Mouse (Mus musculus) ES-CJ7 (cell line): Measurements from ENCODE around the gene Efna1.

ENCODE experiments used
- DNase-seq: peaks from one replicate; pipeline ENCODE4 v3.0.0; 2011; ENCODE audit warnings: low read depth, low spot score

Efna1 gene

DNA sequence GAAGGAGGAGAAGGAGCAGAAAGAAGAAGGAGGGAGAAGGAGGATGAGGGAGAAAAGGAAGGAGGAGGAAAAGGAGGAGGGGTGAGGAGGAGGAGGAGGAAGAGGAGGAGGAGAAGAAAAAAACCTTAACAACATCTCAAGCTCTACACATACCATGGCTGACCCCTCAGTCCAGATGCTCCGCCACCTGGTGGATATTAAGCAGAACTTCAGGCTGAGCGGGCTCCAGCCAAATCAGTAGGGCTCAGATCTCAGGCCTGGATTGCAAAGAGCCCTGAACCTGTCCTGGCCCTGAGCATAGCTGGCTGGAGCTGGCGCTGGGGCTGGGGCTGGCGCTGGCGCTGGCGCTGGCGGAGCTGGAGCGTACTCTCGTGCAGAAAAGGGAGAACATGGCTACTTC lies 27.1 kb upstream of the Efna1 start:
- DNase-seq = peak; percentile 91

DNA sequence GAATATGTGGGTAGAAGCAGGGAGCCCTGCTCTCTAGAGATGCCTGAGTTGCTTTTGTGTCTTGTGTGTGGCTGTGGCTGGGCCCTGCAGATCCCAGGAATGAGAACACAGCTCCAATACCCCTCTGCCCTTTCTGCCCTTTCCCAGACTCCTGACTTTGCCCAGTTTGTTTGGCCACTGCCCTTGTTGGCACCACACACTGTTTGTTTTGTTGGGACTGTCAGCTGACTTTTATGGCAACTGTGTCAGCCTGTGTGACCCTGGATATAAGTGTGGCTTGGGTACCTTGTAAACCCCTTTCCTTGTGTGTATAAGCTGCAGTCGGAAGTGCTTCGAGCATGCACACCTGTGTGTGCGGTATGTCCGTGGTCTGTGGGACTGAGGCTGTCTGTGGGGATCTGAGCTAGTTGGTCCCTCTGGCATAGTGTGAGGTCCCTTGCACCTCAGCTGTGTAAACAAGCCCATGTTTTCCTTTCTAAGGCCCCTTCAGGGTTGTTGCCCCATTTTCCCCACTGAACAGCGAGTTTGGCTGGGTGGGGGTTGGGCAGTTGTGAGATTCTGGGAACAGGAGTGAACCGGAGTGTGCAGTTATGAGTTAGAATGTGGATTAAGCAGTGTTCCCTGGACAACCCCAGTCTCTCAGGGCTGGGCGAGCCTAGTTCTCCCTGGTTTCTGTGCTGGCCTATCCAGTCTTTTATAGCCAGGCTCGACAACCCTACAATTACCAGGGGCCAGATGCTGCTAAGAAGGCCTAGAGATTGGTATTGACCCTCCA lies 24.8 kb upstream of the Efna1 start:
- no peak for DNase-seq

DNA sequence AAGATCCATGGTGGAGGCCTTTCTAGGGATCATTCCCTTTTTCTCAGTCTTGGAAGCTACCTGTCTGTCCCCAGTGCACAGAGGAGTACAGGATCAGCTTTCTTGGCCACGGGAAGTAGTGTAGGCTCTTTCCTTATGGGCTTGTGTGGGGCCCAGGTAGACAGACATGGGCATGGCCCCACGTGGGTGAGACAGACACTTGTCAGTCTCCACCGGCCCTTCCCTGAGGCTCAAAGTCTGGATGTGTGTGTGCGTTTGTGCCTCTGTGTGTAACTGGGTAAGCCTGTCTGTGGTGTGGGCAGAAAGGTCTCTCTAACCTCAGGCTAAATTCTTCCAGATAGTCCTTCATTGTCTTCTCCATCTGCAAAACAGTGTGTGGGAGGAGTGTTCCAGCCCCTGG lies 24.2 kb upstream of the Efna1 start:
- no peak for DNase-seq

DNA sequence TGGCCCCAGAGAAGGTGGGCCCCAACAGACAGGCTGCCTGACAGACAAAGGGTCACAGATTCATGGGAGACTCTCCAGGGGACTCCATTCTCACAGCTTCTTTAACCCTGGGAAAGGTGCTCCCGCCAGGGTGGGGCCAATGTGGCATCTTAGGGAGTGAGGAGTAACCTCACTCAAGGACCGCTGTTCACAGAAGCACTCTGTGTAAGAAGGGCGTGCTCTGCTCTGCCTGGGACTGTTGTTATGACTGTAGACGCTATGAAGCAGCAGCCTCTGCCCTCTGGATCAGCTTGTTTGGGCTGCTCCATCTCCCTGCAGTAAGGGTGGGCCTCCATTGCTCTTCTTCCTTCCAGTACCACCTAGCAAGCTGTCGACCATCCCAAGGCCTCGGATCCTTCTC lies 23.5 kb upstream of the Efna1 start:
- DNase-seq = no peak

DNA sequence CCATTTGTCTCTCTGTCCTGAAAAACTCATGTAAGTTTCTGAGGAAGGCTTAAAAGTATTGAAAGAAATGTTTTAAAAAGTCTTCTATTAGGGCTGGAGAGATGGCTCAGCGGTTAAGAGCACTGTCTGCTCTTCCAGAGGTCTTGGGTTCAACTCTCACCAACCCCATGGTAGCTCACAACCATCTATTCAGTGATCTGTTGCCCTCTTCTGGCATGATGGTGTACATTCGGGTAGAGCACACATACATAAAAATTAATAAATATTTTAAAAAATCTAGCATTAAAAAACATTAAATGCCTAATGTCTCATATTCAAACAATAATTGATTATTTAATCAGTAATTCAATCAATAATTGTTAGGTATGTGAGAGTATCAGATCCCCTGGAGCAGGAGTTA lies 19.6 kb upstream of the Efna1 start:
- DNase-seq = no peak

DNA sequence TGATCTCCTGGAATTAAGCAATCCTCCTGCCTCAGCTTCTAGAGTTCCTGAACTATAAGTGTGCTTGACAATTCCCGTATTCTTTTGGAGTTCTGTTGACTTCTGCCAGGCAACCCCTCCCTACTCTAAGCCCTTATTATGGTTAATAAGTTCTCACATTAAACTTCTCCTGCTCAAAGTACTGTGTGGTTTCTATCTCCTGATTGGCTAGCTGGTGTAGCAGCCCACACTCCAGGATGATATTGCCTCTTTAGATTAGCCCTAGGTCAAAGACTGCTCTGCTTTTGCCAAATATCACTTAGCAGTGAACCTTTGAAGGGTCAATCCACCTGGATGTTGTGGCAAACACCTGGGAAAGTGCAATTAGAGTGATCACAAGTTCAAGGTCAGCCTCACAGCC lies 19.1 kb upstream of the Efna1 start:
- DNase-seq = no peak

DNA sequence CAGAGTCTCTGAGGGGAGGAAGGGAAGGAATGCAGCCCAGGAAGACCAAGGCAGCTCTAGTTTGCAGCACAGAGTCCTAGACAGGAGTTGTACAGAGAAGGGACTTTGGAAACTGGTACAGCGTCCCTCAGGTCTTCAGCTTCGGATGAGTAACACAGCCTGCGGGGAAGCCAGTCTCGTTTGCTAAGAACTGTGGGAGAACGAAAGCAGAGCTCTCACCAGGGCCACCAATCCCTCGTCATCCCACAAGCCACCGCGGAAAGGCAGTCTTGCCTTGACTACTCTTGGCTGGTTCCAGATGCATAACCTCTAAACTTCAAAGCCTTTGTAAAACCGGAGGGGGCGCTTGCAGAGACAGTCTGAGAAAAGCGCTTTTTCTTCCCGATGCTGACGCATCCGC lies 18.6 kb upstream of the Efna1 start:
- DNase-seq = peak; percentile 78

DNA sequence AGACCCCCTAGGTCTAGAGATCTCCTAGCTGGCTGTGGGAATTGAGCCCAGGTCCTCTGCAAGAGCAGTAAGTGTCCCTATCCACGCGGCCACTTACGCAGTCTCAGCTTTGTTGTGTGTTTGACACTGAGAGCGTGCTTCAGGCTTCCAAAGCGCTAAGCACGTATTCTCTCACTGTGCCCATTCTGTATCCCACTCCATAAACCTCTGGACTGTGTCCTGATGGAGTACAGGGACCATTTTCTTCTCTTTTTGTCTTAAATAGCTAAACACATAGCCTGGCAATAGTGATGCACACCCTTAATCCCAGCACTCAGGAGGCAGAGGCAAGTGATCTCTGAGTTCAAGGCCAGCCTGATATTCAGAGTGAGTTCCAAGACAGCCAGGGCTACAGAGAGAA lies 18.0 kb upstream of the Efna1 start:
- no peak for DNase-seq

DNA sequence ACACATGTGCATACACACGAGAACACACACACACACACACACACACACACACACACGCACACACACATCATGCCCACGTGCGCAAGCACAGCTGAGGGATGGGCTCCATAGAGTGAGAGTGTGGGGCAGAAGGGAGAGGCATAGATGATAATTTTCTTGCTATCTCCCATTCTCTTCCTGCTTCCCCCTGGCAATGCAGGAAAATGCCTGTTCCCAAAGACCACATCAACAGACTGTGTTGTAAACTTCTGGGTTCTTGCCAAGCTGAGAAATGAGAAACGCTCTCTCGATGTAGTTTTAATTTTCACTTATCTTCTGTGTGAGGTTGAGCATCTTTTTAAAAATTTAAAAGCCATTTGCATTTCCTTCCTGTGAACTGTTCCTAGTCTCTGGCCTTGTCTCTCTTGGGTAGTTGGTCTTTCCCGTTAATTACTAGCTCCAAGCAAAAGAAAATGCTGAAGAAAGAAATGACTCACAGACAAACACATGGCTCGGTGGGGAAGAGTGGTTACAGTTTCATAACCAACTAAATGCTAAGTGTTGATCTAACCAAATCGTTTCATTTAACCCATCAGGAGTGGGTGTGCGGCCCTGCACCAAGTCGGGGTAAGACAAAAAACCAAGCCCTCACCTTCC lies 15.9 kb upstream of the Efna1 start:
- no peak for DNase-seq

DNA sequence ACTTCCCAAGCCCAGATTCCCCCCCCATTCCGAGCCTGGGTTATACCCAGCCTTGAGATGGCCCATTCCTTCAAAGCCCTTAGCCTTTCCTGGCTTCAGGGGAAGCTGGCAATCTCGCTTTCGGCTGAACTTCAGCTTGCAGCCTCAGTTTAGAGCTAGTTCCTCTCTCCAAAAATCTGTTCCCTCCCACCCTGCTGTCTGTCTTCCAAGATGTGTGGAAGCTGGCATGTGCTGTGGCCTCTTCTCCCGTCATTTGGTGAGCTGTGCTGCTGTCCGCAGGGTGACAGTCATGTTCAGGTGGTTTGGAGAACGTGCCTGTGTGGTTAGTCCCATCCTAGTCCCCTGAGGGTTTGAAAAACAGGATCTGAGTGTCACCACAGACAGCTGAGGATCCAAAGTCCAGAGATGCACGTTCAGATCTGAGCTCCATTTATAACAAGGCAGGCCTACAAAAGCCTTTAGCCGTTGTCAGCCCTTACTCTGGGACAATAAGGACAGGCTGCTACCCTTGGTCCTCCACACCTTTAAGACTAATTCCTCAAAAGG lies 14.8 kb upstream of the Efna1 start:
- DNase-seq = no peak

DNA sequence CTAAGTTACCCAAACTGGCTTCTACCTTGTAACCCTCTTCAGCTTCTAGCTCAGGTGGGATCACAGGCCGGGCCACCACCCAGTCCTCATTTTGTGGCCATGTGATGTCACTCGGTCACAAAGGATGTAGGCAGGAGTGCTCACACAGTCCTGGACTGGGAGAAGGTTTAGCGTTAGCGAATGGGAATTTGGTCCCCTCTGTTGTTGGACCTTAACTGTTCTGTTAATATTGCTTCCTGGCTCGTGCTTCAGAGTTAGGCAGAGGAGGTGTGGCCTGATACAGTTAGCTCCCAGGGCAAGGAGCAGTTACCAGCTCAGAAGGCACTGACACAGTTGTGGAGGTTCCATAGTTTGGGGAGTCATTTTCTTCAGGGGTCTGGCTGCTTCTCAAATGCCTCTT lies 13.3 kb upstream of the Efna1 start:
- DNase-seq = no peak

DNA sequence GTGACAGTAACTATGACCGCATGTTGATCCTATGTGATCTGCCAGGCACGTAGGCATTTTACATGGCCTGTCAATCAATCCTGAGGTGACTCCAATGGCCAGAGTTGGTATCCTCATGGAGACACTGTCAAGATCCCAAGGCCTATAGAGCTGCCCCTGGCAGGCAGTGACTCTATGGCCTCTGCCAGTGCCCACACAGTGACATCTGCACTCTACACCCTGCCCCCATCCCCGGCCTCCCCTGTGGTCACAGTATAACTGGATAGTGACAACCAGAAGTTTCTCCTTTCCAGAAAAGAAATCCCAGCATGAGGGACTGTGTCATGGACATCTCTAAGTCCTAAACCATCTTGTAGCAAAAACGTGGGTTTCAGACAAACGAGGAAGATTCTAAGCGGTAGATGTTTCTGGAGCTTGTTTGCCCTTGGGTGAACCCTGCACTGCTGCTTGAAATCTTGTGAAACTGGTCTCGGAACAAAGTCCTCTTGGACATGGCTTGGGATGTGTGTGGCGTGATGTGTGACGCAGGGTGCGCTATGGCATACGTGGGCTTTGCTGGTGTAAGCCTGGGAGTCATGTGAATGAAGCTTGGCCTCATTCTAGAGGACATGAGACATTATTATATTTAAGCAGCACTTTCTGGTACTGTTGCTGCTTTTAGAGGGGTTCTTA lies 12.4 kb upstream of the Efna1 start:
- DNase-seq = no peak

DNA sequence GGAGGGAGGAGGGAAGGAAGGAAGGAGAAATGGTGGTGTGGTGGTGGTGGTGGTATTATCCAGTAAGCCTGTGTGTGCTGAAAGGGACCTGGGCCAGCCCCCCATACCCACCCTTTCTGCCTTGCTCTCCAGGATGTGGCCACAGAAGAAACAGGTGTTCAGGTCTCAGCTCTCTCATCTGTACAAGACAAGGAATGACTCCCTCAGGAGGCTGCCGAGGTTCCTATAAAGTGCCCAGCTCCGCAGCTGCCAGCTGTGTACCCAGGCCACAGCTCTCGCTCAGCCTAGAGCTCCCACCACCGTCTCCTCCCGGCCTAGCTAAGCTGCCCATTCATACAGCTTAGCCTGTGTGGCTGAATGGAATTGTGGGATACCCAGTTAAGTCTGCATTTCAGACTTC lies 11.4 kb upstream of the Efna1 start:
- no peak for DNase-seq

DNA sequence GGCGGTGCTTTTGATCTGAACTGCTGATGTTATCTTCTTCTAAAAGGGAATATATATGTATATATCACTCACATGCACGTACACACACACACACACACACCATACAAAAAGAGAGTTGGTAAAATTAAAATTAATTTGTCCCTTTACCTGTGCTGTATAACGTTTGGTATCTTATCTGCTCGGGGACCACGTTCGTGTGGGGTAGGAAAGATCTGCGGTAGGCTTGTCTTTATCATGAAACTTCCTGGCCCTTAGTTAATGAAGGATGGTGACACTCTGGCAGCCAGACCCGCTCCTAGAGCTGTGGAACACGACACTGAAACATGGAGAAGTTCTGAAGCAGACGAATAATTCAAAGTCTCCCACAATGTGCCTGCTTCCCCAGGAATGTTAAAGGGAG lies 10.9 kb upstream of the Efna1 start:
- no peak for DNase-seq

DNA sequence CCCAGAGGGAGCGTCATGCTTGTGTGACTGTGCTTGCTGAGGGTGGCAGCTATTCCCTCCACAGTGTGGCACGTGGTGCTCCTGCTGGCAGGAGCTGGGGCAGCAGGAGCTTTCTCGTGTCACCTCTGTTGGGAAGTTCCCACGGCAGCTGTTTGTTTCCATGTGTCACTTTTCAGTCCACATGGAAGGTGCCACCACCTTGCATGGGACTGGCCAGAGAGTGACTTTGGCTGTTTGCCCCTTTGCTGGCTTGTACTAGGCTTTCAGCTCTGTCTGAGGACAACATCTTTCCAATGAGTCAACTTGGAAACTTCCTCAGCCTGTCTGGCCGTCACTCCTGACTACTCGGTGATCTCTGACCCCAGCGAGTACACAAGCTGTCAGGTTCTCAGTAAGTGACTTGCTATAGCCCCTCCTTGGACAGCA lies 7.6 kb upstream of the Efna1 start:
- DNase-seq = no peak

DNA sequence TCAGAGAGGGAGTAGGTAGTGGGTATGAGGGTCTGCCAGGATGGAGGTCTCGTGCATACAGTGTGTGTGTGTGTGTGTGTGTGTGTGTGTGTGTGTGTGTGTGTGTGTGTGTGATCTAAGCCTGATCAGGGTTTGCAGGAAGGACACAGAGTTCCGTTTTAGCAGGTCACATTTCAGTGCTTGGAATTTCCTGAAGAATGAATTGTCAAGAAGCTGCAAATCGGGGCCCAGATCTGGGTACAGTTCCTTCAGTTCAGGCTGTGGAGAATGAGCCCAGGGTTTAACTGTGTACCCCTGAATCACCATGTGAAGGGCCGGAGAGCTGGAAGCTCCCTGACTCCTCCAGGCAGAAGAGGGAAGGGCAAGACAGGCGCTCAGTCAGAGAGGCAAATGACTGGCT lies 6.3 kb upstream of the Efna1 start:
- DNase-seq = no peak

DNA sequence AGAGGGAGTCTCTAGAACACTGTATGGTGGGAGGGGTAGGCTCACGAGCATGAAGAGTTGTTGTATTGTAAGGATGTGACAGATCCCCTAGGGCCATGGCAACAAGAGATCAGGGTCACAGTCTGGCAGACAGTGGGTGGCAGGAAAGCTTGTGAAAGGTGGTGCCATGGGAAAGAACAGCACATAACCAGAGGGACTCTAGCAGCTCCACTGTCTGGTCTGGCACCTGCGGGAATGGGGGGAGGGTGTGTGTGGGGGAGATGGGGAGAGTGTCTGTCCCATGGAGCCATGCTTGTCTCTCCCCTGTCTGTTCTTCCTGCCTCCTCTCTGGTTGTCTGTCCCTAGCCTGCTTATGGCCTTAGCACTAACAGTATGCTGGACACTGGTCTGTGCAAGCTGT lies 4.6 kb upstream of the Efna1 start:
- DNase-seq = no peak

DNA sequence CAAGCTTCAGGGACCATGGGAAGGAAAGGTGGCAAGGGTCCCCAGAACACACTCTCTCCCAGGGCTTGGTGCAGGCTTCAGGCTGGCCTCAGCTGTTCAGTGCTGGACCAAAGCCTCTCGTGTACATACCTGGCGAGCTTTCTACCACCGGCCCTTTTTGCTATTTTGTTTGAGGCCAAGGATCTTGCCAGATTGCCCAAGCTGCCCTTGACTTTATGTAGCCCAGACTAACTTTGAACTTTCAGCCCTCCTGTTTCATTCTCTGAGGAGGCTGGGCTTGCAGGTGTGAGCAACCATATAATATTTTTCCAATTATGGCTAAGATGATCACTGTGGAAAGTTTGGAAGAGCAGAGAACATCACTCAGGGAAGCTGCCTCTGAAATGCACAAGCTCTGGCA lies 3.3 kb upstream of the Efna1 start:
- DNase-seq = no peak

DNA sequence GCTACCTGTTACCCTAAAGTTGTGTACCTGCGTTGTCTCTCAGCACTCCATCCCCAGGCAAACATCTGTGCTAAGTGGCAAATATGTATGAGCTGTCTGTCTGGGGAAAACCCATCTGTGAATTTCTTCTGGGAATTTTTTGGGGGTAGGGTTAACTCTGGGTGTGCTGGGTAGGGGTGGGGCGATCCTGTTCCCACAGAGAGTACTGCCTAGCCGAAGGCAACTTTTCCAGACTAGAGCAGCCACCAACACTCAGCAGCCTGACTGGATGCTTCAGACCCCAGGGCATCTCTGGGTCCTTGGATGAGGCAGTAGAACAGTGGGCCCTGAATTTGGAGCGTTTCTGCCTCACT lies 1.3 kb upstream of the Efna1 start:
- no peak for DNase-seq

DNA sequence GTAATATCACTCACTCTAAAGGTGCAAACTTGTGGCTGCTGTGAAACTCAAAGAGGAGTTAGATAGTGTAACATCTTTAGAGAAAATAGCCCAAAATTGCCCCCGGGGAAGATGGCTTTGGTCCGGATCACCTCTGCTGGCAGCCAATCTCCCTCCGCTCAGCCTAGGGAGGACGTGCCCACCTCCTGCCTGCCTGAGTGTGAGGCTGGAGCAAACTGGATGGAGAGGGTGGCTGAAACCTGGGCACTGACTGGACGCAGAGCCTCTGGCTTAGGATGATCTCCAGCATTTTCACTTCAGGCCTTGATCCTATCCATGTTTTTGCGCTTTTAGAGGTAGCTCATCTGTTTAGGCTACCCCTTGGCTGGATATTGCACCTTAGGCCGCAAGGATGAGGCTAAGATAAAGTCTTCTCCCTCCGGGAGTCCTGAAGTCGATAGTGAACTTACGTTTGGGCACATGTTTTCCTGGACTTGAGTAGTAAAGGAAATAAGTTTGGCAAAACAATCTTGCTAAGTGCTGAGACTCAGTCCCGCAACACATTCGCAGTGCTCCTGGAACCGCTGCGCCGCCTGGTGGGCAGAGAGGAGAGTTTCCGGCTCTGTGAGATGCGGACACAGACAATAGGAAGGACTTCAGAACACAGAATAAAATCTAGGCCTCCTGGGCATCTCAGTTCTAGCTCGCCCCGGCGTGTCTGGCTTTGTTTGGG lies 793 bp upstream of the Efna1 start:
- peak; percentile 88 for DNase-seq

DNA sequence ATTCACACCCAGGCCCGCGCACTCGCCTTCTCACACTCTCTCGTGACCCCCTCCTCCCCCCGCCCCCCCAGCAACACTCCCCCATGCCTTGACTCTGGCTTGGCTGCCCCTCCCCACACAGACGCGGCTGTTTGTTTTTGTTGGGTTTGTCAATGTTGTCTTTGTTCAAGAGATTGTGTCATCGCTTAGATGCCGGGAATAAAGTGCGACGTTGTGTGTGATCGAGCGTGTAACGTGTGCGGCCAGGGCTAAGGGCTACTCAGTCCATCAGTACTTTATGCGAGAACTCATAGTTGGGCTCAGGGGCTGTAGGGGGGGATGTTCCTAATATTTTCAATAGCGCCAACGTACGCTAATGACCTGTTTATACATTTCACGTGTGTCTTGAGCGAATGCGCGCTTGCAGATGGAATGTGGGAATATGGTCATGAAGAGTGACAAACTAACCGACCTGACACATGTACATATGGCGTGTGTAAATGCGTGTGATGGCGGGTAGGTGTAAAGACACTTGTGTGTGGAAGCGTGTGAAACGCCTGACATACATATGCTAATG lies 814 bp downstream of the Efna1 start:
- no peak for DNase-seq
